Mouse (Mus musculus) urinary bladder, postnatal 14 days (tissue): Measurements from ENCODE around the gene Tm9sf3.
A peak's percentile ranks its signal among the peaks of the same experiment; 100 is the strongest.

Experiments
- DNase-seq: peaks from one replicate; pipeline ENCODE4 v3.0.0; 2021; ENCODE audit warnings: low spot score

Gene Tm9sf3

DNA sequence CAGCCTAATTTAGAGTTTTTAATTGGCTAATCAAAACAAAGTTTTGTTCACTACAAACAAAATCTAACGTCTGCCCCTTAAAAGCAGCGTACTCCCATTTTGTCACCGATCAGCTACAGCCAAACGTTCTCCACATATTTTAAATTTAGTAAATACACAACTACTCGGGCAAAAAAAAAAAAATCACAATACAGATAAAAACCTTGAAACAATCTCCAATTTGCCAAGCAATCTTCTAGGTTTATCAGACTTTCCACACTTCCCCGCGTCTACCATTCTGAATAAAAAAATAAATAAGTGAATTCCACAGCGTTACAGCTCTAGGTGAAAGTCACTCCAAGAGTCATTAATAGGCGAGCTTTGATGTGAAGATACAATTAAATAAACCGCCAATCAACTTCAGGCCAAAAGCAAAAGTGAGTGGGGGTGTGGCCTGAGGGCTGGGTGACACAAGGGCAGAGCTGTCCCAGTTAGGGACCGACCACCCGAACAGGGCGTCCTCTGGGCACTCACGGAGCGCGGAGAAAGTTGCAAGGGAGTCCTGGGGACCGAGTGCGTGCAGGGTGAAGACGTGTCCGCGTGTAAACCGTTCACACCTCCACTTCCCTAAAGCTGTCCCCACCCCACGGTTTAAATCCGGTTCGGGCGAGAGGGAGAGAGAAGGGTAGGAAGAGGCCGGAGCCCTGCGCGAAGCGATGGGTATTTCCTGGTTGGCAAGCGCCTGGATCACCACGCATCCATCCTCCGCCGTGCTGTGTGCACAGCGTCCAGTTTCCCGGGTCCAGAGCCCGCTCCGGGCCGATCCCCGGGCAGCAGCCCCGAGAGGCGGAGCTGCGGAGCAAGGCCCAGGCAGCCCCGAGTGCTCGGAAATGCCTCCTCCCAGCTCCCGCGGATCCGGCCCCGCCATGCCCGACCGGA lies 826 bp downstream of the Tm9sf3 start:
- peak; percentile 69 for DNase-seq

DNA sequence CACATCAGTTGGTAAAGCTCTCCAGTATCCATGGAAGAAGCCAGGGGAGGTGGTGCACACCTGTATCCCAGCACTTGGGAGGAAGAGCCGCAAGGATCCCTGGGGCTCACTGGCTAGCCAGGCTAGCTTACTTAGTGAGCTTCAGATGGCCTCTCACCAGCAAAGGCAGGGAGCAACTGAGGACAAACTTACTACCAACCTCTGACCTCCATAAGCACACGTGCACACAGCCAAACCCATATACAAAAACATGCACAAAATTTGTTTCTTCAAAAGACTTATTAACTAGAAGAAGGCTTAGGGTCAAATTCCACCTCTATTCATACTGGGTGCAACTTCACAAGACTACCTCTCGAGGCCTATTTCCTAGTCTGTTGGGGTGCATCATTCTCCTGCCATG lies 3.1 kb downstream of the Tm9sf3 start:
- no peak for DNase-seq

DNA sequence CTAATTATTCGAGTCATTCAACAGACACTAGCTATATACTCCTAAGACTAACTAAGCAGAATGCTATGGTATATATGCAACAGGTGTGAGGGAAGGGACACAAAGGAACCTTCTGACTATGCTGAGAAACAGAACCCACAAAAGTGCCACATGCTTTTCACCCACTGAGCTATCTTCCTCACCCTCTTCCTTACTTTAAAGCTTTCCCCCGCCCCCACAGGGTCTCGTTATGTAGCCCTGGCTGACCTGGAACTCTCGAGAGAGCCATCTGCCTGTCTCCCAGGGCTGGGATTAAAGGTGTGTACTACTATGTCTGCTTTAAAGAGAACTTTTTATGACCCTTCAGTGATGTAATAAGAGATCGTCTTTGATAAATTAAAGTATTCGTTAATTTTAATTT lies 4.5 kb downstream of the Tm9sf3 start:
- no peak for DNase-seq

DNA sequence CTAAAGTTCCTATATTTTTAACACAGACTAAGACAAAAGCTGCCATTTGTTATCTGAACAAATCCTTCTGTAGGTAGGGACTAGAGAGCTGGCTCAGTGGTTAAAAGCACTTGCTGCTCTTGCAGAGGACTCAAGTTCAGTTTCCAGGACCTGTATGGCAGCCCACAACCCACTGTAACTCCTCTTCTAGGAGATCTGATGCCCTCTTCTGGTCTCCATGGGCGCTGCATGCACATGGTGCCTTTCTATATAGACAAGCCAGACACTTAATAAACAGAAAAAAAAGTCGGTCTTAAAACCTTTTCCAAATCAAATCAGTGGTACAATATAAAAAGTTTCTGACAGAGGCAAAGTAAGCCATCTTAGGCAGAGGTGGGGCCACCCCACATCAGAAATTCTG lies 5.1 kb downstream of the Tm9sf3 start:
- peak; percentile 29 for DNase-seq

DNA sequence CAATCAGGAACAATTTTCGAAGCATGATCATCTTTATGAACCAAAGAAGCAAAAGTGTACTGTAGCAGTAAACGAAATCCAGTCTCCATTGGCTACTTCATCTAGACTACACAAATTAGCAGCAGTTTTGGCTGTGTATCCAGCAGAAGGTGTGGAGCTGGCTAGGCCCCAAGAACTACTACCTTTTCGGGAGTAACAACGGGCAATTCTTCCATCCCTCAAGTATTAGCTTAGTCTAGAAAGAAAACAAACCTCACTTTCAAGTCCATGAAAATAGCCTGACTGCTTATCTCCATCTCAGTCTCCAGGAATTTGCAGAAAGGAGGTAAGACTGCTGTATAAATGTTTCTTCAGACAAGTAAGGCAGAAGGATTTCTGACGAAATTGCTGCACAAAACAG lies 9.2 kb downstream of the Tm9sf3 start:
- no peak for DNase-seq

DNA sequence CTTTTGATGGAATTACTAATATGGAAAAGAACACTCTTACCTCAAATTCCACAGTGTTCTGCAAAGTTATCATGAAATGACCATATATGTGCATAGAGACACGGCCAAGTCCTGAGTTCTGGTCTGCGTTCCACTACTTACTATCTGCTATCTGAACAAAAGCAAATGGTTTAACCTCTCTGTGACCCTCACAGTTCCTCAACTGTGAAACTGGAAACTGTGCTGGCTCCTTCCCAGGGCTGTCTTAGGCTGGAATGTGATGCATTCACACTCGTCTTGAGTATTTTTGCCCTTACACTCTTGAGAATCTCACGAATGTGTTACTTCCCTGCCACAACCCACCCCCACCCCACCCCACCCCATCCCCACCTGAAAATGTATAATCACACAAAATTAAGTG lies 14.8 kb downstream of the Tm9sf3 start:
- no peak for DNase-seq

DNA sequence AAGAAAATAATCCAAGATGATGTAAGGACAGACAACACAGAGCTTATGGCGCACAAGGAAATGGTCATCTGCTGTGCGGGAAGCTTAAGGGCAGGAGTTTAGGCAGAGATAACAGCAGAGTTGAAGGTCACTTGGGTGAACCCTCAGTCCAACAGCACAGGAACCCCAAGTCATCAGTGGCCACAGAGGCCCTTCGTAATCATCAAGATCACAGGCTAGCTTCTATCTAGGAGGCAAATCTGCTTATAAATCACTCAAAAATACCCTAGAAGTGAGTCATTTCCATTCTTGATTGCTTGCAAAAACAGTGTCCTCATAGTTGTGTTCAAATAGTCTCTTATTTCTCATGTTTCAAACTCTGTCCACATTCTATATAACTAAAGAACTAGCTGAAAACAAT lies 15.5 kb downstream of the Tm9sf3 start:
- no peak for DNase-seq

DNA sequence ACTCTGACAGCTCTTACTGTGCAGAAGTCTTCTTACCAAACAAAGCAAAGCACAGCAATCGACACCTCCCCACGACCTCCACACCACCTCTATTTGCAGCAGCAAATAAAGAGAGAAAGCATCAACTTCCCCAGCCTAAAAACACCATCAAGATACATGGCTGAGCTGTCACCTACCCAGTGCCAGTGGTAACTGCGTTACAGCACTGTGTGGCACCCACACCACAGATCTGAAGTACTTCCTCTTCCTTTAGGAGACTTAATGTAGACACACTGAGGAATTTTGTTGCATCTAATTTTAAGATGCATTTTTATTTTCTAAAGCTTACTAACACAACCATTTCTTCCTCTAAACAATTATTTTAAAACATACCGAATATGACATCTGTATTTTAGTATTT lies 17.5 kb downstream of the Tm9sf3 start:
- DNase-seq: no peak

DNA sequence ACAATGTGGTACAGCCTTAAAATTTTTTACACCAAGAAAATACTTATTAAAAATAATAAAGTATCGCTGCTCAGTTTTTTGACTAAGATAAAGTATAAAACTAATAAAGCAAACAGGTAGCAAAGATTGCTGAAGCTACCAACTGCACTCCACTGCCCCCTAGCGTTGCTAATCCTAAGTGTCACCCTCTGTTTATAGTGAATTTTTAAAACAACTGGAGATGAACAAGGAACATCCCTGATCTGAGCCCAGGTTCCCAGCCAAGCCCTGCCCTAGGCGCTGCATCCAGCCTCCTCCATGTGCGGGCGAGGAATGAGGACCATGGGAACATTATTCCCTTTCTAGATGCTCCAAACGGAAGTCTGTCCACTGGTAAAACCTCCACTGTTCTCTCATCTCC lies 19.2 kb downstream of the Tm9sf3 start:
- peak; percentile 56 for DNase-seq

DNA sequence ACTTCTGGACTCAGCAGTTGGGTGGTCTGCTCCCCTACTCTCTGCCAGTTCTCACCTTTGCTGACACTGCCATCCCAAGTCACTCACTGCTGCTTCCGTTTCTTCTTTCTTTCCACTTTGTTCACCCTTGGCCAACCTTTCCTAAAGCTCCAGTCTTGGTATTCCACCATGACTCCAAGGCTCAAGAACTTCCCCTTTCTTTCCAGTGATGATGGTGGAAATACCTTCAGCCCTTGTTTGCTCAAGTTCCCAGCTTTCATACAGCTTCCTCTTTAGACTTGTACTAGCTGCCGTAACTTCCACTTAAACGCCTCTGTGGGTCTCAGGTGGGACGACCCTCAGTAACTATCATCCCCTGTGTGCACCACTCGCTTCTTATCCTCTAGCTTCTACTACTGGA lies 21.8 kb downstream of the Tm9sf3 start:
- DNase-seq: no peak

DNA sequence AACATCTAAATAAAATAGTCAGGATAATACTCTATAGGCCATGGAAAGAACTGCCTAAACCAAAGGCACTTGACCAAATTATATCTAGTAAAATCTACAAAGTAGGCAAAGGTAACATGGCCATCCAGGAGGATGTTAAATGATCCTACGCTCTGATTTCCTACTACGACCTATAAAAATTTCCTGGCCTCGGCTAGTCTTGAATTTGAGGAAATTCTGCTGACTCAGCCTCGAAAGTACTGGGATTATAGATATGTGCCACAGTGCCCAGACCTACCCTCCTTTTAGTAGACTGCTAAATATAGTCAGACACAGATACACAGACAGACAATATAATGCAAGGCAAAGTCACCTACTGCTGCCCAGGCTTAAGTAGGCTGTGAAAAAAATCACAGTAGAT lies 30.1 kb downstream of the Tm9sf3 start:
- no peak for DNase-seq

DNA sequence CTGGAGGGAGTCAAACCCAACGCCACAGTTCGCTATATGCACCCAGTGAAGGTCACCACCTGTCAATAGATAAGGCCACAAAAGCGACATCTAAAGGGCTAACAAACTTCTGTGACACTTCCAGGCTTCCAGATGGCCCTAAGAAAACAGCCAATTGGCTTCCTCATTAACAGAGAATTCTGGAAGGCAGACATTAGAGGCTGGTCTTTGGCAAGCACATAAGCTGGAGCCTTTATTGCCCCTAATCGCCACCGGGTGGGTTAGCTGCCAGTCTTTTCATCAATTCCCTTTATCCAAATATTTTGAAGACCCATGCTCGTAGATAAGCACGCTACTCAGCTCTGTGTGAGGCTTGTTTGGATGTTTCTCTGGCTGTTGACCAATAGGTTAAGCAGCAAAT lies 55.5 kb downstream of the Tm9sf3 start:
- DNase-seq: no peak

DNA sequence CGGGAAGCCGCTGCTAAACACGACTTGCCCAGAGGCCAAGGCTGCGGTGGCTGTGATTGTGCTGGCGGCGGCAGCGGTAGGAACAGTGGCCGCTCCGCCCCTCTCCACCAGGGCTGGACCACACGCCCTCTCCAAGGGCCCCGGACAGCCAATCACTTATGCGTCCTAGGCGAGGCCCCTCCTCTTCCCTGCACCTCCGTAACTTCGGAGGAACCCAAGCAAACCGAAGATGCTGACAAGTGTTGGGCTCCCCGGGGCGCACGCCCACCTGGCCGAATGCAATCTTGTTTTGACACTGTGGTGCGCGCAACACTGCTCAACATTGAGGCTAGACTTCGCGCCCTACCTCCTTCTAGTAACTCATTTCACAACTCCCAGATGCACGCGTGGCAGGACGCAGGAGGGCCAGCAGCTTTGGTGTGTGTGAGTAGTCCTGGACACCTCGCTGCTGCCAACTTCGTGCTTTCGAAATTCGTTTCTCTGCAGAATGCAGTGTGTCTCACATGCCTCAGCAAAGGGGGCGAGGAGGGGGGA lies 56.9 kb downstream of the Tm9sf3 start, which contains the start of gene Tll2:
Gene Tll2, minus strand, starts transcription at position 25 of the 534 bp plus-strand sequence.
- DNase-seq: peak; percentile 56

DNA sequence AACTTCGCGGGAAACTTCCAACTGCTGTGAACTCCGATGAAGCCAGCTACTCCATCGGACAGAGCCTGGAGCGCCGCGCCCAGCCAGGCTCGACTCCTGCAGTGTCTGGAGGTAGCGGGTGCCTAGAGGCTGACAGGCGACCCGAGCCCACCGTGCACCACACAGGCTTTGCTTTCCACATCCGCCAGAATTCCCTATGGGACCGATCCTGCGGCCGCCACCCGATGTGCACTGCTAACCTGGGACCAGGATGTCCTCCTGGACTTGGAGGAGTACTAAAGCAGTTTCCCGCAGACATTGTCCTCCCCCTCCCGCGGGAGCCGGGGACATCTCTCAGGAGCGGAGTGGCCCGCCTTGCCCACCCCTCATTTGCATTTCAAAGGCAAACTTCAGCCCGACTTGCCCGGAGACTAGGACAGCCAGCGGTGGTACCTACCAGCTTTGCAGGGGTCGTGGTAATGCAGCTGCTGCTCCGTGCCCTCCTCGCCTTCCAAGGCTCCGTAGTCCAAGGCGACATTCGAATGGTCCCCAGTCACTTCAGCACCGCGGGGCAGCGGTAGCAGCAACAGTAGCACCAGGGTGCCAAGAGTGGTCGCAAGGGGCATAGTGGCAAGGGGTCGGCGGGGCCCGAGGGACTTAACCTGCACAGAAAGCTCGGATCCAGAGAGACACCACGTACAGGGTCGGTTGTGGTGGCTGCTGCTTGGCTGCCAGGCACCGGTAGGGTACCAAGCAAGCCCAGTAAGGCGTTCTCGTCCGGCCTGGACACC lies 57.6 kb downstream of the Tm9sf3 start:
- DNase-seq: no peak

DNA sequence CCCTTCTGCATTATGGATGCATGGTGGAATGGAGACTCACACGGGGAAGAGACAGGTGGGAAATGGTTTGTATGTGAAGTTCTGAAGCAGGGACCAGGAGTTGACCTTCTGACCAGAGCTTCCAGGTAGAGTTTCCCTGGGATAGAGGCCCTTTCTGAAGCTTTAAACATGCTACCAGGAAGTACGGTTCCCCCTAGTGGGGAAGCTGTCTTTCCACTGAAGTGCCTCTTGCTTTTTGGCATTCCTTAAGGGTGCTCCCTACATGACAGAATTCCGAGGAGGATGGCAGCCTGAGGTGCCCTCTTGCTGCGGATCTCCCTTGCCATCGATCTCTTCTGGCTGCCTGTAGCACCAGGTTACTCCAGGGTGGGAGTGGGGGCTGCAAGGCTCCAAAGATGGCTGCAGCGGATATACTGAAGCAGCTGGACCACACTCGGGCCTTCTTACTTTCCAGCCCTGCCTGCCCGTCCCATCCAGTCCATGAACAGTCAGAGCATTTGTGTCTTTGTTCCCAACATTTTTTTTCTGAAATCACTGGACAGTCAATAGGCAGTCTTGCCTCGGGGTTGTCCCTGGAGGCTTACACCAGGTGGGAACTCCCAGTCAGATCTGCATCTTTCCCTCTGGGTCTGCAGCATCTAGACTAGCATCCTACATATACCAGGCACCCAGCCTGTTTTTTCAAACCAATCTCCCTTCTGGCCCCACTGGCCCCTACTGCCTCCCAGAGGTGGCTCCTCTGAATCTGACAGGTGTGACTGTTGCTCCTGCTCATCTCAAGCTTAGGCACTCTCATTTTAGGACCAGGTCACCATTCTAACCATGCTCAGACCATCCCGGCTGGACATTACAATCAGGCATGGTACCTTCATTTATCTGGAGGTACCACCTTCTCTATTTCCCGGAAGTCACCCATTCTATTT lies 59.4 kb downstream of the Tm9sf3 start:
- DNase-seq: no peak

DNA sequence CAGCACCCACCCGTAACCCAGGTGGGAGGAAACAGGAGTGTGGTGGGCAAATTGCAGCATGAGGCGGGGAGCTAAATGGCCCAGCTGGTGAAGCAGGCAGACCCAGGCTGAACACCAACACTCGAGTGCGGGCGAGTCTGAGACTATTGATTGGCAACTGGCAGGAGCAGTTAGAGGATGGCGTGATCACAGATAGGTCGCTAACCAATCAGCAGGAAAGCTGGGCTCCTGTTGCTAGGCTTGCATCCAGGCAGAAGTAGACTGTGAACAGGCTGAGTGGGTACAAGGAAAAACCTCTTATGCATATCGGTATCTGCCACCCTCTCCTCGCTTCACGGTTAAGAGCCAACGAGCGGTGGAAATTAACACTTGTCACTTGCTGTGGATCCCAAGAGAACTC lies 66.2 kb downstream of the Tm9sf3 start:
- no peak for DNase-seq

DNA sequence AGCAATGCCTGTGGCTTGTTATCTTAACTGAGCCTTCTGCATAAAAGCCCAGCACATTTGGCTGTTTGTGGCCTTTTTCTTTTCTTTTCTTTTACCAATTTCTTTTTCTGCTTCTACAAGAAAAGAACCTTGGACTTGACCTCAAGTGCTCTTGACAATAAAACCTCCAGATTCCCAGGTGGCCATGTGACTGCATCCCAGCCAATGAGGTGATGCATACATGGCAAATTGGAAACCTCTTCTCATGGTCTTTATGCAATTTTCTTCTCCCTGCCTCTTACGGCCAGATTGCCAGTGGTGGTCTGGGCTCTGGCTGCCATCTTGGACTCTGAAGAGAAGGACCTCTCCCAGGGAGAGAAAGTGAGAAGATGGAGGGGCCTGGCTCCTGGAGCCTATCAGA lies 70.4 kb downstream of the Tm9sf3 start:
- DNase-seq: no peak

DNA sequence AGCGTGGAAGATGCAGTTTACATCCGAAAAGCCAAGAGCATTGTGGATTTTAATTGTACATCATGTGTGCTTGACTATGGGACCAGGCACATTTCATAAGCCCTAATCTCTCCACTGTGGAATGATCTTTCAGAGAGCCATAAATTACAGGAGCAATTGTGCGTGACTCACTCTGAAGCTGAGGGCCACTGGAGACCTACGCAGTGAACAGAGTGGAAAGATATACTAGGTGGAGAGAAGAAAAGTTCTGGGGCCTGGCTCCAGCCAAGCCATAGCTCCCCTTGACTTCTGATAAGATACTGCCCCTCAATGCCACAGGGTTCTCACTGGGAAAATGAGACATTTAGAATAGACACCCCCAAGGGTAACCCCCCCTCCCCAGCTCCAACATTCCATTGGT lies 70.8 kb downstream of the Tm9sf3 start:
- DNase-seq: no peak

DNA sequence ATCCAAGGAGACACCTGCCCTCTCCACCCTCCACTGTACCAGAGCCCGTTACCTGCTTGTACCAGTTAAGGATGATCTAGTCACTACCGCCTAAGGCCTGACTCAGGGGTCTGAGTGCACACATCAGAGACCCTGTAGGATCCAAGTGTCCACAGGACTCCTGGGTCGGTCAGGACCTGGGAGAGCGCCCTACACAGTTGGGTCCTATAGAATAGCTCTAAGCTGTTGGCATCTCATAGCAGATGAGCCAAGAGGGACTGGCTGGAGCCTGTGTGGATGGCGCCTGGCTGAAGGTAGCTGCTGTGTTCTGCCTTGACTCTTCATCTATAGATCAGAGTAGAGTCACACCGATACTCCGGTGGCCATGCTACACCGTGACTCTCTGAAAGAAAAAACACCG lies 72.1 kb downstream of the Tm9sf3 start:
- no peak for DNase-seq

DNA sequence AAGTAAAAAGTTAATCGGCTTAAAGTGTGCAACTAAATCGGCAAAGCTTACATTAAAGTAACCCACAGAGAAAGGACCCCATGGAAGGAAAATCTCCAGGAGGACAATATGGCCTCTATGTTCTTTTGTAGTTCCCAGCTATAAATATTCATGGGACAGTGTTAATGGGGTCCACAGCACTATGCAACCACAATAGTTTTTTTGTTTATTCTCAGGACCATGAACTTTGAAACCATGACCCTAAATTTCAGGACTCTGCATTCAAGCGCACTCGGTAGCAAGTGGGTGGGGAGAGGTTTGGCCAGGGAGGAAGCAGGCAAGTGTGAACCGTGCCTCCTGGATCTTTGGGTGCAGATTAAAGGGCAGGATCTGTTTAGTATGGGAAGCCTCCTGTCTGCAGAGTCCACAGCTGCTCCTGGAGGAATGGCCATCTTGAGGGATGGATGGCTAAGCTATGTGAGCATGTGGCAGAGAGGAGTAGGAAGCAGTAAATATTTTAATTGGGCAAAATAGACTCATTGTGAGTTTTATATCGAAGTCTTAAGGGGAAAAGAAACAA lies 72.8 kb downstream of the Tm9sf3 start:
- no peak for DNase-seq

DNA sequence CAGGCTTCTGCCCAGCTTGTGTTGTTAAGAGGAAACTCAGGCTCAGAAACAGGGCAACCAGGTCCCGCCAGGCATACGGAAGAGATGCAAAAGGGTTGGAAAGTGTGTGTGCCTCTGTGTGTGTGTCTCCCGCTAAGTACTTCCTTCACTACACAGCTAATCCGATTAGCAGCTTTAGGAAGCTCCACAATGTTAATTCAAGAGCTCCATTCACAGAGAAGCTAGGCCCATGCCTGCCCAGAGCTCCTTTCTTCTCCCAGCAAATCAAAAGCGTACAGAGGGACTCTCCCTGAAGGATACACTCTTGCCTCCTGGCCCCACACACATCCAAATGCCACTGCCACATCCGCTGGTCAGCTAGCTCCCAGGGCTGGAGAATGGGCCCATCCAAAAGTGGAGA lies 86.5 kb downstream of the Tm9sf3 start:
- no peak for DNase-seq

DNA sequence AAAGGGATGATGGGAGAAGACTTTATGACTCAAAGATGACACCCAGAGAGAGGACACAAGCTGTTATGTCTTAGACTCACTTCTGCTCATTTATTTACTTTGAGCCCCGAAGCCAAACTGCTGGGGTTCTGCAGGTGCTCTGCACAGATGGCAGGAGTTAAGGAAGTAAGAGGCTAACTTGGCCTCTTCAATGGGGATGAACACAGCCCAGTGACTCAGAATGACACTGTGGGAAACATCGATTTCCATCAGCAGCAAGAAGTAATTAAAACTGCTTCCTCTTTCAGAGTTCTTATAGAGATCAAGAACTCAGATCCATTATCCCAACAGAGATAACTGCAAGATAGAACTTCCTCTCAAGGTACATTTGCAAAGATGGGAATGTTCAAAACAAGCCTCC lies 86.9 kb downstream of the Tm9sf3 start:
- no peak for DNase-seq
